Mouse (Mus musculus) lung, postnatal 0 days (tissue): ENCODE results near the gene Cryl1.

Source experiments
- CTCF ChIP-seq: IDR thresholded peaks from 2 replicates; pipeline ENCODE4 v1.5.1; 2016; ENCODE audit warnings: antibody characterized with exemption, mild to moderate bottlenecking
- EP300 ChIP-seq: IDR thresholded peaks from 2 replicates; pipeline ENCODE4 v1.6.1; 2016; ENCODE audit warnings: antibody characterized with exemption, mild to moderate bottlenecking, control low read depth

DNA sequence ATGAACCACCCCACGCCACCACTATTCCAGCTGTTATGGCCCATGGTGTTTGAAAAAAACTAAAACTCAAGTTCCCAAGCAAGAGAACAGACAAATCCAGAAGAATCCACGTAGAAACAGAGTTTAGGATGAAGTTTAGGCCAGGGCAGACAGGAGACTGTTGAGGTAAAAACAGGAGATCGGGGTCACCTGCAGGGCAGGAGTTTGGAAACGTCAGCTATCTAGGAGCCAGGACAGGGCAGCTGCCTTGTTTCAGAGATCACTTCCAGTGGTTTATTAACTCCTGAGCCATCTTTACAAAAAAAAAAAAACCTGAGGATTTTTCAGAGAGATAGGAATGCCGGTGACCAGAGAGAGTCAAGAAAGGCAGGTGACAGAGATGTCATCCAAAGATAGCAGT lies 20.8 kb downstream of the Cryl1 start:
- no peak for TF ChIP-seq CTCF
- TF ChIP-seq EP300 = no peak
